Mouse (Mus musculus) C2C12 (cell line): ENCODE measurements around the gene Uck2. TPM values are rescaled to one million over a fixed set of nuclear protein-coding genes. Genes with fewer than 3 reads are reported as not detected.

ENCODE experiments used
- H3K27me3 ChIP-seq: one replicate; pipeline ENCODE4 v1.6.1; 2011; ENCODE audit not compliant: control insufficient read depth, insufficient read depth, insufficient read length
- H3K36me3 ChIP-seq: one replicate; pipeline ENCODE4 v1.6.1; 2011; ENCODE audit not compliant: control insufficient read depth, insufficient read depth
- H3K4me3 ChIP-seq: one replicate; pipeline ENCODE4 v1.5.1; 2011; ENCODE audit warnings: mild to moderate bottlenecking, control low read depth; ENCODE audit not compliant: poor library complexity, insufficient read depth, severe bottlenecking
- H3K79me2 ChIP-seq: one replicate; pipeline ENCODE4 v1.6.1; 2011; ENCODE audit not compliant: control insufficient read depth, insufficient read depth
- H3K79me3 ChIP-seq: one replicate; pipeline ENCODE4 v1.6.1; 2011; ENCODE audit warnings: low read depth, control low read depth
- H3ac ChIP-seq: one replicate; pipeline ENCODE3; 2011; ENCODE audit warnings: low read depth; ENCODE audit not compliant: control insufficient read depth, insufficient read length
- CEBPB ChIP-seq: IDR thresholded peaks from one replicate; pipeline ENCODE4 v1.6.1; 2011; ENCODE audit warnings: low read depth, mild to moderate bottlenecking, control low read depth, moderate library complexity
- CTCF ChIP-seq: IDR thresholded peaks from one replicate; pipeline ENCODE4 v1.5.1; 2011; ENCODE audit not compliant: control insufficient read depth, insufficient read depth, insufficient read length
- FOSL1 ChIP-seq: IDR thresholded peaks from one replicate; pipeline ENCODE4 v1.8.0; 2011; ENCODE audit warnings: mild to moderate bottlenecking, low read length; ENCODE audit not compliant: poor library complexity, insufficient read depth, severe bottlenecking
- MAX ChIP-seq: IDR thresholded peaks from one replicate; pipeline ENCODE4 v1.6.1; 2011; ENCODE audit warnings: mild to moderate bottlenecking, control low read depth
- MYOD1 ChIP-seq: IDR thresholded peaks from one replicate; pipeline ENCODE4 v1.6.1; 2011; ENCODE audit warnings: low read depth; ENCODE audit not compliant: control insufficient read depth, insufficient read length
- MYOG ChIP-seq: IDR thresholded peaks from one replicate; pipeline ENCODE4 v1.6.1; 2011; ENCODE audit not compliant: control insufficient read depth, insufficient read length; ENCODE audit errors: extremely low read depth
- USF1 ChIP-seq: IDR thresholded peaks from one replicate; pipeline ENCODE4 v1.6.1; 2011; ENCODE audit warnings: low read depth, mild to moderate bottlenecking, control low read depth, moderate library complexity
- microRNA-seq: library from miRNA; unstranded; fragments of <30 nt; microRNA quantifications from one replicate; pipeline ENCODE4, GENCODE M21; 2019; ENCODE audit warnings: borderline microRNAs expressed
- polyA plus RNA-seq: library from polyadenylated mRNA; unstranded; fragments of >200 nt; fragmentation: generic; extraction: Trizol; gene quantifications from one replicate; pipeline ENCODE4 v1.2.1, GENCODE M21; 2012; ENCODE audit warnings: missing spikeins

Uck2 gene
- polyA plus RNA-seq, 1 experiment: 104 TPM

DNA sequence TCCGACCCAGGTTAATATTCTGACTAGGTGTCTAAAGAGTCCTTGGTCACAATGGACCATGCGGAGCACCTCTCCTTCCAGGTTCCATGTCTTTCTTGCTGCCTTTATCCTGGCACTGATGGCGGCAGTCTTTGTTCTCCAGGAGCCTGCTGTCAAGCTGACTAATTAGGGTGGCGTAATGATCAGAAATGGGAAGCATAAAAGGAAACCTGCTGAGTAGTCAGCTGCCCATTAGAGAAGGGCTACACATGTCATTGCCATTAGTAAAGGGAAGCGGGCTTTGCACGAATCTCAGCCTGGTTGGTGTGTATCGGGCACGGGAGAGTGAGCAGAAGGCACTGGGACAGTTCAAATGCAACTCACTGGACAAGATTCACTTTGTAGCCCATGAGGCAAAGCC, 90.4 kb downstream of the Uck2 start:
- no peaks in the 10 kb centered on the region for H3K79me2 ChIP-seq
- H3K4me3 ChIP-seq: no peak overlapping the region
- H3K36me3 ChIP-seq: no peaks in the 10 kb centered on the region
- no peak overlapping the region for H3ac ChIP-seq
- H3K79me3 ChIP-seq: no peaks in the 10 kb centered on the region
- TF ChIP-seq USF1 (no peak), MYOG (no peak), FOSL1 (no peak), CTCF (no peak), CEBPB (no peak), MAX (no peak), MYOD1 (no peak)
- H3K27me3 ChIP-seq: peaks cover 51% of the 10 kb centered on the region

DNA sequence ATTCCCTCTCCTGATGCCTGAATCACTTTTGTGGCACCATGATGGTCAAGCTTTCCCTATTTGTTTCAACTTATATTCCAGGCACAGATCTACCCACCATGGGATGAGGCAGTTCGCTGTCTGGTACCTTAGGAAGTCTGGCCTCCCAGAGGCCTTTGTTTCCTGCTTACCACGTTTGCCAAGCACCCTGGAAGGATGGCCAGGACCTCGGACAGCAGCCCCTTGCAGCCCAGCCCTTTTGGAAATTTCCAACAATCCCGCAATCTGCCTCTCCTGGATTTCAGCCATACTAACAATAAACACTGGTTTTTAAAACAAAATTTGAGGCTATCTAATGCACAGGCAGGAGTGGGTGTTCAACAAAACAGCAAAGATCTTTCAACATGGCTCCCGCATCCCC, 97.3 kb downstream of the Uck2 start:
- TF ChIP-seq MYOD1 (no peak), USF1 (no peak), CTCF (no peak), FOSL1 (no peak), MAX (no peak), CEBPB (no peak), MYOG (no peak)
- no peaks in the 10 kb centered on the region for H3K79me2 ChIP-seq
- peaks cover 24% of the 10 kb centered on the region for H3K27me3 ChIP-seq
- no peak overlapping the region for H3K4me3 ChIP-seq
- H3K79me3 ChIP-seq: no peaks in the 10 kb centered on the region
- no peak overlapping the region for H3ac ChIP-seq
- no peaks in the 10 kb centered on the region for H3K36me3 ChIP-seq

DNA sequence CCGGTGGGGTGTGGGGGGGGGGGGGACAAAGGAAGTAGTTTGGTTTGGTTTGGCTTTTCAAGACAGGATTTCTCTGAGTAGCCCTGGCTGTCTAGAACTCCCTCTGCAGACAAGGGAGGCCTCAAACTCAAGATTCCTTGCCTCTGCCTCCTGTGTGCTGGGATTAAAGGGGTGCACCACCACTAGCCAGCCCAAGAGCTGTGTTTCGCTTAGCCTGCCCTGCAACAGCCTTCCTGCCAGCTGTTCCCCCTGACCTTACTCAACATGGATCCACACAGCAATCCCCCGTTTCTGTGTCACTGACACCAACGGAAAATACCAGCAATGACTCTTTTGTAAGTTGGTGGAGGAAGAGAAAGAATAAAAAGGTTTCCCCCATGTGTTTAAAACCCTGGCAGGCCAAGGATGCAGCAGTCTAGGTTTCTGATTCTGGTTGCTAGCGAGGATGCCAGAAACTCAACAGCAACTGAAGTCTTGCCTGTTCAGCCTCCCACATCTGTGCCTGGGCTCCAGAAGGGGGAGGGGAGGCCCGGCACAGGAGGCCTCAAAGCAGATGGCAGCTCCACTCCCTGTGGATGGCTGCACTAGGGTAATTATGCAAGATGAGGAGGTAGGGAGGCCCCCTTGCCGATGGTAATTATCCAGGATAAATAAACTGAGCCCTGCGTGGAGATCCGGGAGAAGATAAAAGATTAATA, 103.1 kb downstream of the Uck2 start:
- Histone ChIP-seq H3ac (no peak overlapping the region), H3K4me3 (no peak overlapping the region), H3K27me3 (no peaks in the 10 kb centered on the region), H3K36me3 (no peaks in the 10 kb centered on the region), H3K79me3 (no peaks in the 10 kb centered on the region), H3K79me2 (no peaks in the 10 kb centered on the region)
- no peak for TF ChIP-seq USF1

Small RNA genes lying within 50 kb of the gene (microRNA-seq; reads per million reads assigned to microRNA genes)
- not detected for gene Mir6347

Other genes starting within 250 kb of the Uck2 start
- gene Tmco1, start 23.1 kb upstream of the Uck2 start, polyA plus RNA-seq: 59.8 TPM
- gene Aldh9a1, start 64.7 kb upstream of the Uck2 start, polyA plus RNA-seq: 29.4 TPM
- 108 TPM for gene Mgst3, start 108.5 kb upstream of the Uck2 start, polyA plus RNA-seq
- not detected for gene Lrrc52, start 181.5 kb upstream of the Uck2 start, polyA plus RNA-seq